Mouse (Mus musculus): ENCODE data around the gene Pip4p1.
A peak's percentile ranks its signal among the peaks of the same experiment; 100 is the strongest.
"Not testable (repeated sequence)": the region's sequence is repeated elsewhere in the genome, so short reads cannot be mapped to it uniquely, and the experiment has no call there.

The Pip4p1 gene

GRCm38 (mm10) chr14:50938940-50939339 is 8.3 kb upstream of the Pip4p1 start:
- peak; percentile 91 for DNase-seq (ENCODE audit: low read depth, low spot score)

GRCm38 (mm10) chr14:50938119-50938908 is 7.7 kb upstream of the Pip4p1 start:
- DNase-seq (ENCODE audit: low read depth, low spot score), result peak; percentile 82

- DNase-seq (ENCODE audit: low read depth, low spot score), result no peak
Measured at GRCm38 (mm10) chr14:50936649-50937048, 6.0 kb upstream of the Pip4p1 start.

GRCm38 (mm10) chr14:50931493-50932020 is 901 bp upstream of the Pip4p1 start:
- no peak for DNase-seq (ENCODE audit: low read depth, low spot score)

- peak; percentile 72 for DNase-seq (ENCODE audit: low read depth, low spot score)
Measured at GRCm38 (mm10) chr14:50930377-50930753, 291 bp downstream of the Pip4p1 start.

- DNase-seq (ENCODE audit: low read depth, low spot score), result no peak
Measured at GRCm38 (mm10) chr14:50929951-50930350, 705 bp downstream of the Pip4p1 start.

- peak; percentile 66 for DNase-seq (ENCODE audit: low read depth, low spot score)
Measured at GRCm38 (mm10) chr14:50927366-50927765, 3.3 kb downstream of the Pip4p1 start.

- peak; percentile 35 for DNase-seq (ENCODE audit: low read depth, low spot score)
Measured at GRCm38 (mm10) chr14:50925111-50925920, 5.3 kb downstream of the Pip4p1 start.

GRCm38 (mm10) chr14:50924281-50925064 is 6.2 kb downstream of the Pip4p1 start, which contains the start of the genes Osgep and Apex1:
Gene Osgep, minus strand, starts transcription at chr14:50924893.
Gene Apex1, plus strand, starts transcription at chr14:50924968.
- DNase-seq (ENCODE audit: low read depth, low spot score), result peak; percentile 98

- DNase-seq (ENCODE audit: low read depth, low spot score), result not testable (repeated sequence)
Measured at GRCm38 (mm10) chr14:50923437-50923836, 7.2 kb downstream of the Pip4p1 start.

- peak; percentile 84 for DNase-seq (ENCODE audit: low read depth, low spot score)
Measured at GRCm38 (mm10) chr14:50911356-50911755, 19.3 kb downstream of the Pip4p1 start.

- DNase-seq (ENCODE audit: low read depth, low spot score), result no peak
Measured at GRCm38 (mm10) chr14:50908126-50908525, 22.5 kb downstream of the Pip4p1 start.

GRCm38 (mm10) chr14:50905327-50905726 is 25.3 kb downstream of the Pip4p1 start:
- DNase-seq (ENCODE audit: low read depth, low spot score), result not testable (repeated sequence)

- DNase-seq (ENCODE audit: low read depth, low spot score), result no peak
Measured at GRCm38 (mm10) chr14:50904828-50905129, 25.9 kb downstream of the Pip4p1 start.

- DNase-seq (ENCODE audit: low read depth, low spot score), result peak; percentile 48
Measured at GRCm38 (mm10) chr14:50903973-50904827, 26.5 kb downstream of the Pip4p1 start.

- not testable (repeated sequence) for DNase-seq (ENCODE audit: low read depth, low spot score)
Measured at GRCm38 (mm10) chr14:50897992-50898391, 32.7 kb downstream of the Pip4p1 start.

GRCm38 (mm10) chr14:50897374-50897765 is 33.3 kb downstream of the Pip4p1 start, which contains the start of gene Klhl33:
Gene Klhl33, minus strand, starts transcription at chr14:50897507.
- peak; percentile 16 for DNase-seq (ENCODE audit: low read depth, low spot score)

- peak; percentile 50 for DNase-seq (ENCODE audit: low read depth, low spot score)
Measured at GRCm38 (mm10) chr14:50896747-50897373, 33.8 kb downstream of the Pip4p1 start.

GRCm38 (mm10) chr14:50895985-50896746 is 34.5 kb downstream of the Pip4p1 start:
- peak; percentile 32 for DNase-seq (ENCODE audit: low read depth, low spot score)

All from R1 (cell line).